Mouse (Mus musculus) gastrocnemius, postnatal 14 days (tissue): ENCODE measurements around the gene Astl. TPM values are rescaled to one million over a fixed set of nuclear protein-coding genes. Genes with fewer than 3 reads are reported as not detected.

Experiments used
- DNase-seq: peaks from one replicate; pipeline ENCODE4 v3.0.0; 2021; ENCODE audit warnings: mixed read lengths
- intact Hi-C: fragments of 180-260 bp; cut with DNase I; formaldehyde crosslinking; loops from one replicate; pipeline ENCODE4 v1.15.1; 2025; ENCODE audit warnings: low total_unique reads
- total RNA-seq, 2 experiments: library from RNA; stranded (reverse); gene quantifications; 2 replicates each; pipeline ENCODE4 v1.2.3; 2021

Gene Astl
- total RNA-seq, 2 experiments from 2014 or later, result not detected

- intact Hi-C loops, result no loop called here
- DNase-seq, result no peak
Measured at GRCm38 (mm10) chr2:127390352-127390751, 51.9 kb downstream of the Astl start.

- no peak for DNase-seq
- intact Hi-C loops, result no loop called here
Measured at GRCm38 (mm10) chr2:127390846-127391245, 52.4 kb downstream of the Astl start.

- intact Hi-C loops, result no loop called here
- no peak for DNase-seq
Measured at GRCm38 (mm10) chr2:127391323-127391722, 52.9 kb downstream of the Astl start.

- DNase-seq, result no peak
- intact Hi-C loops, result no loop called here
Measured at GRCm38 (mm10) chr2:127394606-127395161, 56.2 kb downstream of the Astl start.

- DNase-seq, result no peak
- intact Hi-C loops, result no loop called here
Measured at GRCm38 (mm10) chr2:127398738-127399137, 60.3 kb downstream of the Astl start.

Other genes starting within 250 kb of the Astl start
- 1 to 10 TPM; 4.5 to 6.6 TPM for gene Ncaph, start 204.7 kb upstream of the Astl start, total RNA-seq
- 1 to 10 TPM; 5.0 to 9.4 TPM for gene Itpripl1, start 195.2 kb upstream of the Astl start, total RNA-seq
- under 1 TPM; 0.66 to 0.72 TPM for gene 1810024B03Rik, start 130.4 kb upstream of the Astl start, total RNA-seq
- 10 to 100 TPM; 33.0 to 34.6 TPM for gene Snrnp200, start 130.3 kb upstream of the Astl start, total RNA-seq
- 10 to 100 TPM; 44.5 to 47.9 TPM for gene Ciao1, start 90.8 kb upstream of the Astl start, total RNA-seq
- gene Tmem127, start 90.7 kb upstream of the Astl start, total RNA-seq, result 10 to 100 TPM; 24.0 to 28.9 TPM
- 10 to 100 TPM; 86.8 to 98.4 TPM for gene Stard7, start 68.4 kb upstream of the Astl start, total RNA-seq
- 1 to 10 TPM; 1.6 TPM for gene Dusp2, start 2.5 kb upstream of the Astl start, total RNA-seq
- 1 to 10 TPM; 1.2 to 2.4 TPM for gene Adra2b, start 24.6 kb downstream of the Astl start, total RNA-seq
- not detected for gene Gpat2, start 86.6 kb downstream of the Astl start, total RNA-seq
- gene Fahd2a, start 105.9 kb downstream of the Astl start, total RNA-seq, result 10 to 100 TPM; 14.5 to 17.5 TPM
- under 1 TPM; 0.53 to 0.86 TPM for gene Kcnip3, start 183.5 kb downstream of the Astl start, total RNA-seq
- gene Prom2, start 202.8 kb downstream of the Astl start, total RNA-seq, result not detected
- gene Zfp661, start 248.5 kb downstream of the Astl start, total RNA-seq, result 1 to 10 TPM; 1.3 to 2.5 TPM
- gene Mrps5, start 248.6 kb downstream of the Astl start, total RNA-seq, result 10 to 100 TPM; 85.2 to 98.4 TPM